In genomic region chr15:93712594-93712993, GRCm38 (mm10) we compare ENCODE assay signal across 12 mouse cellular contexts.
A peak's percentile ranks its signal among the peaks of the same experiment; 100 is the strongest.
DNase-seq lines count a peak whose midpoint lies in the region; ATAC-seq and TF ChIP-seq lines count a peak whose summit lies in the region.
"Had no signal": no experiment of that assay in that cellular context is flagged by ENCODE, and none has a peak within 500 bp of the region (broad histone marks: within the 10 kb centered on the region; RNA-seq: fewer than 3 reads in every experiment).

No protein-coding gene starts in this region.

- H3K4me1 ChIP-seq in CH12.LX (ENCODE audit: control insufficient read depth in 1 of 2, insufficient read depth in 2 of 2): peaks cover 0 to 6% of the 10 kb centered on the region in 2 experiments; a peak in 1 of 4 replicates
- peaks cover 23% of the 10 kb centered on the region for H3K4me1 ChIP-seq in lung, embryonic 15.5 days
- peaks cover 17% of the 10 kb centered on the region for H3K4me1 ChIP-seq in thymus, adult 2 months (replicated peaks; ENCODE audit: control insufficient read depth, insufficient read depth, low read length)
- H3K4me1 ChIP-seq in hindbrain, embryonic 11.5 days (replicated peaks; ENCODE audit: control insufficient read depth, insufficient read depth, low read length): no peaks in the 10 kb centered on the region
- no peaks in the 10 kb centered on the region for H3K4me1 ChIP-seq in hindbrain, embryonic 13.5 days (replicated peaks)
- H3K4me1 ChIP-seq: midbrain, embryonic 12.5 days had no signal

- no peaks in the 10 kb centered on the region for H3K79me2 ChIP-seq in CH12.LX (replicated peaks; ENCODE audit: control insufficient read depth, extremely low read depth, insufficient read depth, poor library complexity, severe bottlenecking)

- TF ChIP-seq CTCF in CH12.LX (conservative IDR thresholded peaks at IDR 0.05 in 1 of 2, IDR thresholded peaks at IDR 0.05 in 1 of 2; ENCODE audit: low read depth in 2 of 2, low read length in 2 of 2): no peak
- no peak for TF ChIP-seq CTCF in thymus, adult 2 months (IDR thresholded peaks at IDR 0.05; ENCODE audit: borderline replicate concordance, control insufficient read depth, extremely low read depth, insufficient read depth, low read length, poor library complexity)

- TF ChIP-seq EP300 in CH12.LX (IDR thresholded peaks at IDR 0.05; ENCODE audit: low read length): no peak

- DNase-seq in kidney, postnatal 10 days: peak; percentile 42
- DNase-seq in kidney, adult 9 months: no peak
- DNase-seq in CH12.LX (ENCODE audit: extremely low read depth): peak; percentile 44
- peak; percentile 60 for DNase-seq in thymus, adult 2 months
- no peak for DNase-seq in left cerebral cortex, adult 8-10 months (ENCODE audit: low spot score in 2 of 2)
- DNase-seq in hindbrain, embryonic 11.5 days (ENCODE audit: low spot score): no peak
- DNase-seq: cerebellum, postnatal 14 days had no signal

- ATAC-seq in lung, embryonic 15.5 days (ENCODE audit: borderline replicate concordance, extremely low read depth, low FRiP score, low TSS enrichment): peak; percentile 43; the same call in 1 of the 2 replicates
- ATAC-seq in hindbrain, embryonic 11.5 days (ENCODE audit: low FRiP score): no peak
- no peak for ATAC-seq in hindbrain, embryonic 13.5 days (ENCODE audit: low FRiP score)

- no peak for TF ChIP-seq RAD21 in CH12.LX (IDR thresholded peaks at IDR 0.05; ENCODE audit: low read depth, low read length)

- 42% methylated on average over 10 of the region's 10 CpGs for WGBS in lung, embryonic 15.5 days
- WGBS in thymus, adult 2 months: 9% methylated on average over 10 of the region's 10 CpGs
- 64% methylated on average over 10 of the region's 10 CpGs for WGBS in hindbrain, embryonic 11.5 days
- WGBS in hindbrain, embryonic 13.5 days: 79% methylated on average over 10 of the region's 10 CpGs

- TF ChIP-seq POLR2A in CH12.LX (IDR thresholded peaks at IDR 0.05; ENCODE audit: low read depth, low read length): no peak
- TF ChIP-seq POLR2A in thymus, adult 2 months (IDR thresholded peaks at IDR 0.05; ENCODE audit: control insufficient read depth, extremely low read depth, insufficient read depth, low read length, poor library complexity): no peak

- H3K27me3 ChIP-seq in CH12.LX (replicated peaks): no peaks in the 10 kb centered on the region
- no peaks in the 10 kb centered on the region for H3K27me3 ChIP-seq in lung, embryonic 15.5 days
- H3K27me3 ChIP-seq in thymus, adult 2 months (ENCODE audit: control insufficient read depth, insufficient read depth, low read length): no peaks in the 10 kb centered on the region
- H3K27me3 ChIP-seq in hindbrain, embryonic 11.5 days (ENCODE audit: control insufficient read depth, insufficient read depth, low read length): no peaks in the 10 kb centered on the region
- no peaks in the 10 kb centered on the region for H3K27me3 ChIP-seq in hindbrain, embryonic 13.5 days
- H3K27me3 ChIP-seq: midbrain, embryonic 12.5 days; neural tube, embryonic 13.5 days had no signal

- no peak overlapping the region for H3K4me3 ChIP-seq in CH12.LX (replicated peaks in 1 of 3; ENCODE audit: low read depth in 2 of 3, low read length in 2 of 3, poor library complexity in 1 of 3)
- no peak overlapping the region for H3K4me3 ChIP-seq in lung, embryonic 15.5 days
- H3K4me3 ChIP-seq in thymus, adult 2 months (ENCODE audit: control insufficient read depth, insufficient read depth, low read length): no peak overlapping the region
- H3K4me3 ChIP-seq in hindbrain, embryonic 11.5 days (ENCODE audit: low read depth, low read length): no peak overlapping the region
- no peak overlapping the region for H3K4me3 ChIP-seq in hindbrain, embryonic 13.5 days
- H3K4me3 ChIP-seq: midbrain, embryonic 12.5 days; neural tube, embryonic 13.5 days had no signal

- no peak overlapping the region for H3K4me2 ChIP-seq in CH12.LX (ENCODE audit: insufficient read depth, low read depth, poor library complexity, severe bottlenecking)
- H3K4me2 ChIP-seq in lung, embryonic 15.5 days: no peak overlapping the region
- no peak overlapping the region for H3K4me2 ChIP-seq in hindbrain, embryonic 11.5 days (replicated peaks; ENCODE audit: low read depth, low read length)
- no peak overlapping the region for H3K4me2 ChIP-seq in hindbrain, embryonic 13.5 days
- H3K4me2 ChIP-seq: midbrain, embryonic 12.5 days; neural tube, embryonic 13.5 days had no signal

- dilution Hi-C loops in CH12.LX (cut with MboI; ENCODE audit: extremely low pct_ligation_motif_present, extremely low pct_unique_long_range_greater_than_20kb, low sequenced_read_pairs): no loop called here

- in situ Hi-C loops in CH12.LX (cut with MboI; ENCODE audit: low pct_ligation_motif_present, low pct_unique_long_range_greater_than_20kb, low sequenced_read_pairs): loop anchor here (10.0 kb wide), 2 partner anchors 118 to 198 kb away; partner anchors contain the start of gene Prickle1

- H3K27ac ChIP-seq in CH12.LX (ENCODE audit: insufficient read depth, low read depth): no peak overlapping the region; the same call in 1 of the 2 replicates
- peak overlapping the region; percentile 76 for H3K27ac ChIP-seq in lung, embryonic 15.5 days
- H3K27ac ChIP-seq in thymus, adult 2 months (ENCODE audit: control insufficient read depth, insufficient read depth, low read length): no peak overlapping the region
- no peak overlapping the region for H3K27ac ChIP-seq in hindbrain, embryonic 11.5 days (ENCODE audit: low read depth, low read length)
- H3K27ac ChIP-seq in hindbrain, embryonic 13.5 days: no peak overlapping the region
- H3K27ac ChIP-seq: liver, embryonic 14.5 days; midbrain, embryonic 12.5 days; neural tube, embryonic 13.5 days had no signal

- no peak overlapping the region for H3K9ac ChIP-seq in CH12.LX (ENCODE audit: insufficient read depth, low read depth)
- H3K9ac ChIP-seq in lung, embryonic 15.5 days: no peak overlapping the region
- H3K9ac ChIP-seq in hindbrain, embryonic 11.5 days (ENCODE audit: low read depth, low read length): no peak overlapping the region
- no peak overlapping the region for H3K9ac ChIP-seq in hindbrain, embryonic 13.5 days
- H3K9ac ChIP-seq: liver, embryonic 14.5 days; midbrain, embryonic 12.5 days; neural tube, embryonic 13.5 days had no signal

- H3K36me3 ChIP-seq in CH12.LX (replicated peaks in 1 of 2; ENCODE audit: control insufficient read depth in 1 of 2, insufficient read depth in 1 of 2, low read length in 1 of 2): no peaks in the 10 kb centered on the region
- H3K36me3 ChIP-seq in lung, embryonic 15.5 days: no peaks in the 10 kb centered on the region
- no peaks in the 10 kb centered on the region for H3K36me3 ChIP-seq in thymus, adult 2 months (ENCODE audit: control insufficient read depth, insufficient read depth, low read length)
- no peaks in the 10 kb centered on the region for H3K36me3 ChIP-seq in hindbrain, embryonic 11.5 days (ENCODE audit: control insufficient read depth, insufficient read depth, low read length)
- H3K36me3 ChIP-seq in hindbrain, embryonic 13.5 days: no peaks in the 10 kb centered on the region
- H3K36me3 ChIP-seq: midbrain, embryonic 12.5 days; neural tube, embryonic 13.5 days had no signal

- H3K9me3 ChIP-seq in CH12.LX (replicated peaks; ENCODE audit: low read length): peaks cover 51% of the 10 kb centered on the region
- no peaks in the 10 kb centered on the region for H3K9me3 ChIP-seq in lung, embryonic 15.5 days
- no peaks in the 10 kb centered on the region for H3K9me3 ChIP-seq in hindbrain, embryonic 11.5 days (ENCODE audit: control insufficient read depth, low read length)
- no peaks in the 10 kb centered on the region for H3K9me3 ChIP-seq in hindbrain, embryonic 13.5 days
- H3K9me3 ChIP-seq: midbrain, embryonic 12.5 days; neural tube, embryonic 13.5 days had no signal

TF ChIP-seq in CH12.LX, 34 proteins besides CTCF, POLR2A, EP300 and RAD21:
- TF ChIP-seq ZC3H11A (IDR thresholded peaks at IDR 0.05; ENCODE audit: low read depth, low read length): no peak
- TF ChIP-seq MAX (IDR thresholded peaks at IDR 0.05; ENCODE audit: low read length): peak; percentile 11; the same call in 1 of the 2 replicates
- peak; percentile 67 for TF ChIP-seq BHLHE40 (IDR thresholded peaks at IDR 0.05; ENCODE audit: low read depth, low read length)

Comparison
In these comparisons a context has a peak if more than half of its experiments do, and no peak if none do; other contexts are left out.
1. DNase-seq: peak in kidney, postnatal 10 days (single experiment), CH12.LX (single experiment) and thymus, adult 2 months (single experiment); none in kidney, adult 9 months (single experiment), left cerebral cortex, adult 8-10 months (0 of 2) and hindbrain, embryonic 11.5 days (single experiment).